Mouse (Mus musculus) hematopoietic multipotent progenitor cell, adult 10-12 weeks (in vitro differentiated cells): ENCODE data around the gene Mterf1b. TPM values are rescaled to one million over a fixed set of nuclear protein-coding genes. Genes with fewer than 3 reads are reported as not detected.

ENCODE experiments used
- polyA plus RNA-seq: library from polyadenylated mRNA; stranded (reverse); fragments of >175 nt; gene quantifications from 2 replicates; pipeline ENCODE4 v1.2.3, GENCODE M21; 2012; ENCODE audit warnings: low replicate concordance

The Mterf1b gene
- 0.36 TPM in 1 of 2 replicates, not detected in the other for polyA plus RNA-seq

GRCm38 (mm10) chr5:4191671-4192480 lies at the start of gene Mterf1b:
Gene Mterf1b, plus strand, starts transcription at chr5:4192367.

Other genes with a start within 250 kb of the Mterf1b start
- 20.6 and 21.3 TPM in 2 replicates for gene Cyp51, start 87.6 kb upstream of the Mterf1b start, polyA plus RNA-seq